Mouse (Mus musculus): ENCODE results near the gene Oaz3.

DNA sequence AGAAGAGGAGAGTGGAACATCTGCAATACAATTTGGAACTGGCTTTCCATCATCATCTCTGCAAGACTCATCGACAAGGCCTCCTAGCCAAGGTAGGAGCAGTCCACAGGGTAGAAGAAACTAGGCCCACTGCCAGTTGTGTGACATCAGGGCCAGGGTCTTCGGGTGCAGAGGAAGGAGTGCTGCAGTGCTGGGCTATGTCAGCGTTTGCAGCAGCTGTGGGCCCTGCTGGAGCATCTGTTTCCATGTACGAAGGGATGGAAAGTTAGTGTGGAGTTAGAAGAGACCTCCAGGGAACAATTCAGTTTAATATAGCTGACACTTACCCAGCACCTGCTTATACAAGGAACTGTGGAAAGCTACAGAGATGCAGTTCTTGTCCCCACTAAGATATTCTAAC lies 50.7 kb downstream of the Oaz3 start:
- no peak for TF ChIP-seq CTCF (IDR thresholded peaks at IDR 0.05; ENCODE audit: low read depth, low read length)
- TF ChIP-seq POLR2A (IDR thresholded peaks at IDR 0.05; ENCODE audit: extremely low read depth, insufficient read depth, low read length): no peak
